Mouse (Mus musculus) C2C12 (cell line): ENCODE data around the gene Caprin1.

Source experiments
- CTCF ChIP-seq: IDR thresholded peaks from one replicate; pipeline ENCODE4 v1.5.1; 2011; ENCODE audit not compliant: control insufficient read depth, insufficient read depth, insufficient read length
- MAX ChIP-seq: IDR thresholded peaks from one replicate; pipeline ENCODE4 v1.6.1; 2011; ENCODE audit warnings: mild to moderate bottlenecking, control low read depth

DNA sequence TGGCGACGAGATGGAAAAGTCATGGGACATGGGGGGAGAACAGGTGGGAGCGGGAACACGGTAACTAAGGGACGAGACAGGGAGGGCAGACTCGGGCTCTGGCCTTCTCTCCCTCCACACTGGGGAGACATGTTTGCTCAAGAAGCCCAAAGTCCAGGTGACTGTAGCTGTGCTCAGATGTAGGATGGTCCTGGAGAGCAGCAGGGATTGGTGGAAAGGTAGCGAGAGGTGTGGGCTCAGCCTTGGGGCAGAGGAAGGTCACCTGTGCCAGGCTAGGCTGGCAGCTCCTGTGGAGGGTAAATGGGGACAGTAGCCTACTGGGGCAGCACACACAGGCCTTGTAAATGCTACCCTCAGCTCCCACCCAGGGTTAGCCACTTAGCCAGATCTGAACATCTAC lies 83.6 kb downstream of the Caprin1 start:
- no peak for TF ChIP-seq MAX
- TF ChIP-seq CTCF, result no peak
